Mouse (Mus musculus): ENCODE measurements around the gene Gpc2. TPM values are rescaled to one million over a fixed set of nuclear protein-coding genes. Genes with fewer than 3 reads are reported as not detected.
A peak's percentile ranks its signal among the peaks of the same experiment; 100 is the strongest.

Gene Gpc2
- polyA plus RNA-seq, 1 experiment from 2014 or later, result 29.8 TPM

- no peaks in the 10 kb centered on the region for H3K27me3 ChIP-seq
- no peak overlapping the region for H3K4me3 ChIP-seq (replicated peaks)
- H3K9ac ChIP-seq, result no peak overlapping the region
- no peak for ATAC-seq (replicated peaks; ENCODE audit: low FRiP score)
- H3K4me2 ChIP-seq, result no peak overlapping the region
- no peaks in the 10 kb centered on the region for H3K9me3 ChIP-seq (replicated peaks)
- H3K36me3 ChIP-seq, result no peaks in the 10 kb centered on the region
- H3K27ac ChIP-seq, result peak overlapping the region; percentile 83
- H3K4me1 ChIP-seq, result peaks cover 8% of the 10 kb centered on the region; the same call in 1 of the 2 replicates
These were observed 45.6 kb downstream of the Gpc2 start for GRCm38 (mm10) chr5:138234224-138234623.

GRCm38 (mm10) chr5:138233778-138234177 lies 46.0 kb downstream of the Gpc2 start:
- H3K9ac ChIP-seq, result no peak overlapping the region

GRCm38 (mm10) chr5:138229511-138229910 lies 50.3 kb downstream of the Gpc2 start:
- H3K4me1 ChIP-seq, result peaks cover 8% of the 10 kb centered on the region; the same call in 1 of the 2 replicates
- H3K9ac ChIP-seq, result no peak overlapping the region
- no peaks in the 10 kb centered on the region for H3K9me3 ChIP-seq (replicated peaks)
- no peak for ATAC-seq (replicated peaks; ENCODE audit: low FRiP score)
- no peak overlapping the region for H3K4me3 ChIP-seq (replicated peaks)
- no peaks in the 10 kb centered on the region for H3K27me3 ChIP-seq
- no peak overlapping the region for H3K4me2 ChIP-seq
- no peaks in the 10 kb centered on the region for H3K36me3 ChIP-seq
- WGBS, result 85% methylated on average over 3 of the region's 3 CpGs
- H3K27ac ChIP-seq, result no peak overlapping the region

More at GRCm38 (mm10) chr5:138233778-138234177, 46.0 kb downstream of the Gpc2 start:
- H3K27ac ChIP-seq, result peak overlapping the region; percentile 83
- no peaks in the 10 kb centered on the region for H3K9me3 ChIP-seq (replicated peaks)
- H3K4me1 ChIP-seq, result peaks cover 8% of the 10 kb centered on the region; the same call in 1 of the 2 replicates
- no peaks in the 10 kb centered on the region for H3K36me3 ChIP-seq
- ATAC-seq (replicated peaks; ENCODE audit: low FRiP score), result no peak
- WGBS, result 69% methylated on average over 2 of the region's 2 CpGs
- no peaks in the 10 kb centered on the region for H3K27me3 ChIP-seq
- no peak overlapping the region for H3K4me2 ChIP-seq
- H3K4me3 ChIP-seq (replicated peaks), result no peak overlapping the region

GRCm38 (mm10) chr5:138228026-138228425 lies 51.8 kb downstream of the Gpc2 start:
- ATAC-seq (replicated peaks; ENCODE audit: low FRiP score), result no peak
- Histone ChIP-seq H3K9me3 (replicated peaks) (no peaks in the 10 kb centered on the region), H3K27me3 (no peaks in the 10 kb centered on the region), H3K4me3 (replicated peaks) (no peak overlapping the region), H3K36me3 (no peaks in the 10 kb centered on the region), H3K9ac (no peak overlapping the region), H3K4me1 (peaks cover 8% of the 10 kb centered on the region; the same call in 1 of the 2 replicates), H3K27ac (no peak overlapping the region), H3K4me2 (no peak overlapping the region)
- 55% methylated on average over 3 of the region's 3 CpGs for WGBS

GRCm38 (mm10) chr5:138227367-138227766 lies 52.4 kb downstream of the Gpc2 start:
- 70% methylated on average over 2 of the region's 2 CpGs for WGBS
- Histone ChIP-seq H3K4me2 (no peak overlapping the region), H3K4me3 (replicated peaks) (no peak overlapping the region), H3K4me1 (0 out of 2 replicates have a peak, but pooled peaks cover 4% of the 10 kb centered on the region), H3K9ac (no peak overlapping the region), H3K27me3 (no peaks in the 10 kb centered on the region), H3K27ac (no peak overlapping the region), H3K9me3 (replicated peaks) (no peaks in the 10 kb centered on the region), H3K36me3 (no peaks in the 10 kb centered on the region)
- no peak for ATAC-seq (replicated peaks; ENCODE audit: low FRiP score)

- 0 out of 2 replicates have a peak, but pooled peaks cover 4% of the 10 kb centered on the region for H3K4me1 ChIP-seq
- no peaks in the 10 kb centered on the region for H3K27me3 ChIP-seq
- H3K4me2 ChIP-seq, result no peak overlapping the region
- H3K27ac ChIP-seq, result no peak overlapping the region
- H3K4me3 ChIP-seq (replicated peaks), result no peak overlapping the region
- no peak overlapping the region for H3K9ac ChIP-seq
- no peaks in the 10 kb centered on the region for H3K9me3 ChIP-seq (replicated peaks)
- no peaks in the 10 kb centered on the region for H3K36me3 ChIP-seq
- WGBS, result 74% methylated on average over 4 of the region's 4 CpGs
- no peak for ATAC-seq (replicated peaks; ENCODE audit: low FRiP score)
These were observed 53.3 kb downstream of the Gpc2 start for GRCm38 (mm10) chr5:138226491-138226890.

- no peak within 1 kb of the TSS for H3K27ac ChIP-seq
- no peak for ATAC-seq (replicated peaks; ENCODE audit: low FRiP score)
- WGBS, result 47% methylated on average over 2 of the region's 2 CpGs
- no peaks in the 10 kb centered on the region for H3K27me3 ChIP-seq
- no peak within 1 kb of the TSS for H3K9ac ChIP-seq
- H3K4me1 ChIP-seq, result 0 out of 2 replicates have a peak, but pooled peaks cover 4% of the 10 kb centered on the region
- no peaks in the 10 kb centered on the region for H3K36me3 ChIP-seq
- no peaks in the 10 kb centered on the region for H3K9me3 ChIP-seq (replicated peaks)
- no peak within 1 kb of the TSS for H3K4me2 ChIP-seq
- no peak within 1 kb of the TSS for H3K4me3 ChIP-seq (replicated peaks)
These were observed 54.1 kb downstream of the Gpc2 start, which contains the start of gene Nxpe5 for GRCm38 (mm10) chr5:138225700-138226099. Gene Nxpe5 (plus strand): TSS chr5:138225898.

Other genes starting within 250 kb of the Gpc2 start
- not detected in 2 replicates for gene Smok3c, start 226.8 kb downstream of the Gpc2 start, polyA plus RNA-seq (2015; fragmentation: Nextera tagmentation; extraction: Ambion mirVana)
- gene Zkscan1, start 194.9 kb downstream of the Gpc2 start, polyA plus RNA-seq (2015; fragmentation: Nextera tagmentation; extraction: Ambion mirVana), result 22.9 and 23.5 TPM in 2 replicates
- gene Zscan21, start 163.1 kb downstream of the Gpc2 start, polyA plus RNA-seq (2015; fragmentation: Nextera tagmentation; extraction: Ambion mirVana), result 61.4 and 64.6 TPM in 2 replicates
- 23.2 and 26.4 TPM in 2 replicates for gene Zfp113, start 124.3 kb downstream of the Gpc2 start, polyA plus RNA-seq (2015; fragmentation: Nextera tagmentation; extraction: Ambion mirVana)
- gene Cops6, start 118.9 kb downstream of the Gpc2 start, polyA plus RNA-seq (2015; fragmentation: Nextera tagmentation; extraction: Ambion mirVana), result 306 and 316 TPM in 2 replicates
- 24.2 and 28.2 TPM in 2 replicates for gene Ap4m1, start 108.0 kb downstream of the Gpc2 start, polyA plus RNA-seq (2015; fragmentation: Nextera tagmentation; extraction: Ambion mirVana)
- 211 and 225 TPM in 2 replicates for gene Mcm7, start 107.6 kb downstream of the Gpc2 start, polyA plus RNA-seq (2015; fragmentation: Nextera tagmentation; extraction: Ambion mirVana)
- 102 and 109 TPM in 2 replicates for gene Taf6, start 92.6 kb downstream of the Gpc2 start, polyA plus RNA-seq (2015; fragmentation: Nextera tagmentation; extraction: Ambion mirVana)
- 61.9 and 62.9 TPM in 2 replicates for gene Cnpy4, start 92.5 kb downstream of the Gpc2 start, polyA plus RNA-seq (2015; fragmentation: Nextera tagmentation; extraction: Ambion mirVana)
- 8.4 and 10.5 TPM in 2 replicates for gene Mblac1, start 85.7 kb downstream of the Gpc2 start, polyA plus RNA-seq (2015; fragmentation: Nextera tagmentation; extraction: Ambion mirVana)
- not detected in 2 replicates for gene Nxpe5, start 54.1 kb downstream of the Gpc2 start, polyA plus RNA-seq (2015; fragmentation: Nextera tagmentation; extraction: Ambion mirVana)
- gene Lamtor4, start 24.5 kb downstream of the Gpc2 start, polyA plus RNA-seq (2015; fragmentation: Nextera tagmentation; extraction: Ambion mirVana), result 57.8 and 61.1 TPM in 2 replicates
- 5.9 and 6.5 TPM in 2 replicates for gene BC037034, start 16.0 kb downstream of the Gpc2 start, polyA plus RNA-seq (2015; fragmentation: Nextera tagmentation; extraction: Ambion mirVana)
- gene Gal3st4, start 7.2 kb downstream of the Gpc2 start, polyA plus RNA-seq (2015; fragmentation: Nextera tagmentation; extraction: Ambion mirVana), result 2.1 and 2.7 TPM in 2 replicates
- 0.08 and 0.22 TPM in 2 replicates for gene Gm43720, start within 50 bp of the Gpc2 start, polyA plus RNA-seq (2015; fragmentation: Nextera tagmentation; extraction: Ambion mirVana)
- 3.9 and 4.1 TPM in 2 replicates for gene Stag3, start 235 bp upstream of the Gpc2 start, polyA plus RNA-seq (2015; fragmentation: Nextera tagmentation; extraction: Ambion mirVana)
- 0.23 TPM in 1 of 2 replicates, not detected in the other for gene Pvrig, start 62.0 kb upstream of the Gpc2 start, polyA plus RNA-seq (2015; fragmentation: Nextera tagmentation; extraction: Ambion mirVana)
- gene Zfp157, start 161.5 kb upstream of the Gpc2 start, polyA plus RNA-seq (2015; fragmentation: Nextera tagmentation; extraction: Ambion mirVana), result 38.1 TPM in 2 replicates